Mouse (Mus musculus) right cerebral cortex, adult 18-20 months (tissue): ENCODE measurements around the gene Mrpl9.
A peak's percentile ranks its signal among the peaks of the same experiment; 100 is the strongest.

Experiments
- DNase-seq: peaks from one replicate; pipeline ENCODE4 v3.0.0; 2022; ENCODE audit warnings: mixed read lengths

Gene Mrpl9

GRCm38 (mm10) chr3:94442951-94443596, at the start of gene Mrpl9:
Gene Mrpl9 (plus strand): TSS chr3:94443318.
- peak; percentile 95 for DNase-seq

- no peak for DNase-seq
These were observed 46.8 kb upstream of the Mrpl9 start for GRCm38 (mm10) chr3:94396336-94396735.

- no peak for DNase-seq
These were observed 46.3 kb upstream of the Mrpl9 start for GRCm38 (mm10) chr3:94396851-94397250.

DNA sequence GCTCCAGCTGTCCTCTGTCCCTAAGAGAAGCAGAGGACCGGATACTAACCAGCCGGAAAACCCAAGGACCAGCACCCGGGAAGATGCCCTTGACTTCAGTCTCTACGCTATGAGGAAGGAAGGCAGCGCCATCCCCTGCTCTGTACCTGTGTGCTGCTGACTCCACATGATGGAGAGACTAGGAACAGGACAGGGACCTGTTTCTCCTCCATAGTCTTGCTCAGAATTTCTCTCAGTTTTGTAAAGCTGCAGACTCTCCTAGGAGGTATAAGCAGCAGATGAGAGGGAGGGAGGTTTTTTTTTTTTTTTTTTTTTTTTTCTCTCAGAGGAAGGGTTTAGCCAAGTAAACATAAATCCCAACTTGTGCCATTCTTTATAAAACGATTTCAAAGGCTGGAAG, 44.9 kb upstream of the Mrpl9 start, which contains the start of gene Lingo4:
Gene Lingo4 (plus strand): TSS at position 301 of the 400 bp plus-strand sequence.
- DNase-seq, result no peak

- DNase-seq, result peak; percentile 26
These were observed 44.1 kb upstream of the Mrpl9 start for GRCm38 (mm10) chr3:94398943-94399481.

GRCm38 (mm10) chr3:94399663-94400310, 43.3 kb upstream of the Mrpl9 start:
- DNase-seq, result no peak

DNA sequence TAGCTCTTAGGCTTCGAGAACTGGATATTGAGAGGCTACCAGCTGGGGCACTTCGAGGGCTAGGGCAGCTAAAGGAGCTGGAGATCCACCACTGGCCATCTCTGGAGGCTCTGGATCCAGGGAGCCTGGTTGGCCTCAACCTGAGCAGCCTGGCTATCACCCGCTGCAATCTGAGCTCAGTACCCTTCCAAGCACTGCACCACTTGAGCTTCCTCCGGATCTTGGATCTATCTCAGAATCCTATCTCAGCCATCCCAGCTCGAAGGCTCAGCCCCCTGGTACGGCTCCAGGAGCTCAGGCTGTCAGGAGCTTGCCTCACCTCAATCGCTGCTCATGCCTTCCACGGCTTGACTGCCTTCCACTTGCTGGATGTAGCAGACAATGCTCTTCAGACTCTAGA, 40.7 kb upstream of the Mrpl9 start:
- DNase-seq, result no peak

DNA sequence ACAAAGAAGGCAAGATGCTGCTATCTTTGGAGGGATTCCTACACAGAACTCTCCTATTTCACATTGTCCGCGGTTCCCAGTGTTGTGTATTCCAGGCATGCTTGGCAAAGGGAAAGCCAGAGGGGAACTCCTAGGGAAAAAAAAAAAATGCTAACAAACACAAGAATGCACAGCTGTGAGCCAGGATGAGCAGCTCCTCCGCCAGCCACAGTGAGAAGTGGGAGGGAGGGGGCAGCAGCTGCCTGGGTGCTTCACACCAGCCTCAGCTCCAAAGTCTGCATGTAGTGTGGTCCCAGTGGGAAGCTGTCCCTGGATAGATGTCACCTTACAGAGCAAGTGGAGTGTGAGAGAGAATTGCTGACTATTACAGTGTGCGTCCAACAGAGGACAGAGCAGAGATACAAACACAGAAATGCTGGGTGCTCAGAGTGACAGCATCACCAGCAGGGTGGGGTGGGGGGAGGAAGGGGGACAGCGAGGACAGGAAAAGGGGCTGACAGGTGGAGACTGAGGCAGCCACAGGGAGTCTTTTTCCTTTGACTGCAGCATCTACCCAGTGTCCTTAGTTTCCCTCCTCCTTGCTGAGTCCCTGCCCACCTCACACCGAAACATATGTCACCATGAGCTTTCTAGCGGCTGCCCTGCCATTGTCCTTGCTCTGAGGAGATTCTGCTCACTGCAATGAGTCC, 38.6 kb upstream of the Mrpl9 start:
- DNase-seq, result peak; percentile 69

- no peak for DNase-seq
These were observed 37.6 kb upstream of the Mrpl9 start for GRCm38 (mm10) chr3:94405561-94405960.

DNA sequence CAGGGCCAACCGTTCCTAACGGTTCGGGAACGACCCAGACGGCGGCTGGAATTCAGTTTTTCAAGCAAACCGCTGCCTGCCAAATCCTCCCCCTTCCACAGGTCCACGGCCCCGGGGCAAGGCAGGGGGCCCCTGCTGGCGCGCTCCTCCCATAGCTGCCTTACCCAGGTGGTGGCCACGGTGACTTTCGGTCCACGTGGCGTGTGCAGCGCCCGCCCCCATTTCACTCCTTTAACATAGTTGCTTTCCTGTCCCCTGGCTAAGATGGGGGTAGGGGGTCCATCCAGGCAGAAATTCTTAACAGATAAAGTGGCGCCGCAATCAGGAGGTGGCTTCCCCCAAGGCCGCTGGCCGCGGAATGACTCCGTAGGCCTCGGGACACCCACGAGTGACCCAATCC, 30.6 kb upstream of the Mrpl9 start:
- DNase-seq, result no peak

DNA sequence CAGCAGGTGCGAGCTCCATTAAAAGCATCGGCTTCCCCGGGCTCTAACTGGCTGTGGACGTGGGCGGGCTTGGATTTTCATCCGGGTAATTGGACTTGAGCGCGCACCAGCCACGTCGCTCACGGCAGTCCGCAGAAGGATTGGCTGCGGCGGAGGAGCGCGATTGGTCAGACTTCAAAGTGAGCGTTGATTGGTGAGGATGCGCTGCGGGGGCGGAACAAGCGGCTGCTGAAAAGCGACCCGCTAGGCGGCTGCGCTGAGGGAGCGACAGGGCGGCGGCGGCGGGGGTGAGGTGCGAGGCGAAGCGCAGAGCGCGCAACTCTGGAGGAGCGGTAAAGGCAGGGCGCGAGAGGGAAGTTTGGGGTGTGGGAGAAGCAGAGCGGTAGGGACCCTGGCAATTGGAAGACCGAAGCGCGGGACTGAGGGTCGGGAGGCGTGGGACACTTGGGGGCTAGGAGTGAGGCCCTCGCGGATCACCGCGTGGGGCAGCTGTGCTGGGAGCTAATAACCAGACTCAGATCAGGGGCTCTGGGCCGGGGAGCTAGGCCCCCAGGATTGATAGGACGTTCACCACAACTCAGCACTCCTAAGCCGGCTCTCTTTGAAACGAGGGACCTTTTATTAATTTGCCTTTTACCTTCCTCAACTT, 30.0 kb upstream of the Mrpl9 start, which contains the start of gene Tdrkh:
Gene Tdrkh (plus strand): TSS at position 243 of the 649 bp plus-strand sequence.
- DNase-seq, result peak; percentile 99

DNA sequence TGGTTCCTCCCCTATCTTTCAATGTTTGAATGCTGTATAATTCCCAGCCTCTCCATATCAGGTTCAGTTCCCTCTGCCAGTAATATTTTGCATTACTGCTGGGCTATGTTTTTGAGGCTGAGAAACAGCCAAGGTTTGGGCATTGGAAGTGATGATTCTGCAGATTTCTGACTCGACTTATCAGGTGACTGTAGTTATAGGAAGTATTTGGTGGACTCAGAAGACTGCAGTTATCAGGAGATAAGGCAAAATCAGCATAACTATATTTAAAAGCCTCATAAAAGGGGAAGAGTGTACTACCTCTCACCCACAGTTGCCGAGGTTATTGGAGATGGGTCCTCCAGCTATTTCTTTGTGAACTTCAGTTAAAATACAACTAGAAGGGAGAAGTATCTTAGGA, 12.1 kb upstream of the Mrpl9 start:
- DNase-seq, result no peak

- DNase-seq, result no peak
These were observed 8.8 kb upstream of the Mrpl9 start for GRCm38 (mm10) chr3:94434305-94434704.

DNA sequence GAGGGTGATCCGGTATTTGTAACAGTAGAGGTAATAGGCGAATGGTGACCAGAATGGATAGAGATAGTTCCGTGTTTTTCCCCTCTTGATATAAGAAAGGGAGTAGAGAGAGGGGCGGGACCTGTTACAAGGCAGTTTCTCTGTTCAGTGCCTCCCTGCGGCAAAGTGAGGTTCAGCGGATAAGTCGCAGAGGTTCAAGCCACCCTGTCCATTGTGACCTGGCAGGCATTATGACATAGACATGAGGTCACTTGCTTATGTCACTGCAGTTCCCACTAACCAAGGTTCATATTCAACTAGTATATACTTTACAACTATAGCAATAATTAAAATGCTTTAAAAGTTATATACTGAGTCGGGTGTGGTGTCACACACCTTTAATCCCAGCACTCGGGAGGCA, 6.7 kb upstream of the Mrpl9 start:
- DNase-seq, result no peak

- DNase-seq, result no peak
These were observed 1.9 kb upstream of the Mrpl9 start for GRCm38 (mm10) chr3:94441182-94441581.

DNA sequence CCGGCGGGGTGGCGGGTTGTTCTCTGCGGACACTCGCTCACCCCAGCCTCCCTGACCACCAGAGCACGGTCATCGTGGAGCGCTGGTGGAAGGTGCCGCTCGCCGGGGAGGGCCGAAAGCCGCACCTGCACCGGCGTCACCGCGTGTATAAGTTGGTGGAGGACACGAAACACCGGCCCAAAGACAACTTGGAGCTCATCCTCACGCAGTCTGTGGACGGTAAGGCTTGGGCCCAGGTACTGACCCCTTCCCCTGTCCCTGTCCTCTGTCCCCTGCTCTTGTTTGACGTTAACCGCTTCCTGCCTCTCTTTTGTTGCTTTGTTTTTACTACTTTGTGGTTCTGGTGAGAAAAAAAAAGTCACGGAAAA, 463 bp downstream of the Mrpl9 start, which contains the start of gene Oaz3:
Gene Oaz3 (minus strand): TSS at position 319 of the 368 bp plus-strand sequence.
- DNase-seq, result no peak

DNA sequence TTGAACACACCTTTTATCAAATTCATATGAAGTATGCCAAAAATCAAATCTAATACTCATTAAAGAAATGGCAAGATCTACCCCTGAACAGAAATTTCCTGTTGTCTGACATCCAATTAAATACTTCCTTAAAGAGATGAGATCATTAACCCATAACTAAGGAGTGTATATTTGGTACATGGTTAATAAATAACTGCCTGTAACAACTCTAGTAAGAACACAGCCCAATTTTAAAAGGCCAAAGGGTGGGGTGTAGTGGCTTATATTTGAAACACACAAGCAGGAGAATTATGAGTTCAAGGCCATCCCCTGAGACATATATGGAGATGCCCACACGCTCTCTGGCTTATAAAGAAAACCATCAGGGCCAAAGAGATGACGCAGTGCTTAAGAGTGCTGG, 6.3 kb downstream of the Mrpl9 start:
- DNase-seq, result no peak

- DNase-seq, result peak; percentile 84
These were observed 13.4 kb downstream of the Mrpl9 start for GRCm38 (mm10) chr3:94456529-94457000.

DNA sequence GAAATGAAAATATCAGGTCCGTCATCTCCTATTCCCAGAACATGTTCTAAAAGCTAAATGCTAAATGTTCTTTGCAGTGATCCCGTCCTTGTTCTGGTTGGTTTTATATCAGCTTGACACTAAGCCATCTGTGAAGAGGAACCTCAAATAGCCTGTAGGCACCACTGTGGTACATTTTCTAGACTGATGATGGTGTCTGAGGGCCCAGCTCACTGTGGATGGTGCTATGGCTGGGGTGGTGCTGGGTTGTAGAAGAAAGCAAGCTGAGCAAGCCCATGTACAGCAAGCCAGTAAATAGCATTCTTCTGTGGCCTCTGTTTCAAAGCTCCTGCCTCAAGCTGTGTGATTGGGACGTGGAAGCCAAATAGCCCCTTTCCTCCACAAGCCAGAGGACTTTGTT, 13.9 kb downstream of the Mrpl9 start:
- DNase-seq, result no peak

DNA sequence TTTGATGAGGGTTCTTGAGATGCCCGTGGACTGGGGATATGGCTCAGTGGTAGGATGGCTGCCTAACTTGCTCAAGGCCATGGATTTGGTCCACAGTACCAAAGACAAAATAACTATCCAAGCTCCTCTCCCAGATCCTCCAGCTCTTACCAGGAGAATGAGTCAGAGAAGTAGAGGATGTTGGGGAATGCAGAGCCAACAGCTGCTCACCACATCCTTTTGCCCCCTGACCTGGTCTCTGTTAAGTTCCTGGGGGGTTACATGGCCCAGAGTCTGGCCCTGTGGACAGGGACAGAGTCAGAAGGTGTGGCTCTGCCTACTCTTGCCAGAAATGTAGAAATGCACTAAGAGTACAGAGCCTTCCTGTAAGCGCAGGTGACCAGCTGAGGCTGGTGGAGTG, 16.7 kb downstream of the Mrpl9 start:
- DNase-seq, result no peak

DNA sequence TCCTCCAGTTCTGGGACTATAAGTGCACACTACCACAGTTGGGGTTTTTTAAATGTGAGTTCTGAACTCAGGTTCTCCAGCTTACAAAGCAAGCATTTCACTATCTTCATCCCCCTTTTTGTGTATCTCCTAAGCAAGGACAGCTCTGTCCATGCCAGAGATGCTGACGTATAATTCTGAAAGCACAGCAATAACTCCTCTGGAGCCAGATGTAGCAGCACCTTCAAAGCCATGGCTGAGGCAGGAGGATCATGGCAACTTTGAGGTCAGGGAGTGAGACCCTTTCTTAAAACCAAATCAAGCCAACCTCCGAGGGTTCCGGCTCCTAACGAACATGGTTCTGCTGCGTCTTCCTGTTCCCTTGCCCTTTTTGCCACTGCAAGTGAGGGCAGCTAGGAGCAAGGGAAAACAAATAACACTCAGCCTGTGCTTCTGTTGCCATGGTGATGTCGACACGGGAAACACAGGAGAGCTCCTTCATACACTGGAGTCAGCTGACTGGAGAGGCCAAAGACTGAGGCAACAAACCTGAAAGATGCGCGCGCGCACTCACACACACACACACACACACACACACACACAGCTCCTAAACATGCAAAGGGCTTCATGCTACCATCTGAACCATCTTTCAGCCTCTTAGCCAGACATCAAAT, 20.9 kb downstream of the Mrpl9 start:
- no peak for DNase-seq

DNA sequence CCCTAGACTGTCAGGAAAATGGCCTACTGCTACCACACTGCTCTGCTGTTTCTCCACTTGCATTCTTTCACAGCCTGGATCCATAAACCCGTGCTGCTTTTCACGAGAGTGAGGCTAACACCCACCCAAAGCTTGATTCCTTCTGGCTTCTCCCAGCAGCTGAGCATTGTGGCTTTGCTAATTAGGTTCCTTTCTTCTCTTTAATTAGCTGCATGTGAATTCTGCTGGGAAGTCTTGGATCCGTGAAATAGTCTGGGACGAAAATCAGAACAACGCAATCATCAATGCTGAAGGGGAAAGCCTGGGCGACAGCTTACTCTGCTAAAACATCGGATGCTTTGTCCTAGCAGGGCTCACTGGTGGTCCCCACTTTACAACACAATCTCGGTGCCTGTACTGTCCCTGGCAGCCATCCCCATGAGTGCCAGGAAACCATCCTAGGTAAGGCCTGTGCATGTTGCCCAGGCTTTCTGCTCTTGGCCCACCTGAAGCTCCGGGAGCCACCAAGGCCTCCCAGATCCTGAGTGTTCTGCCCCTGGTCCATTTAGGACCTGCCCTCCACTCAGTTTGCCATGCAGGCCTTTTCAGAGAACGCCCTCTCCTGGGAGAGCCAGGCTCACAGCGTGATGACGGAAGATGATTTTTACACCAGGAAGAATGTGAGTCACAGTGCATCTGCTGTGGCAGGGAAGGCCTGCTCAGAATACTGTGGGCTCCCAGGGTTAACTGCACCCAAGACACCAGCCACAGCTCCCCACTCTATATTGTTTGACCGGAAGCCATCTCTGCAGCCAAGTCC, 22.7 kb downstream of the Mrpl9 start:
- DNase-seq, result peak; percentile 80
